Mouse (Mus musculus) hindbrain, embryonic 10.5 days (tissue): ENCODE measurements at regions not wholly inside any gene's neighbourhood (a gene's known extent, or its start where the extent isn't known, plus 50 kb on each side); places are given as distances from the start of the nearest gene placed in this dataset.

ENCODE experiments used
- DNase-seq: peaks from one replicate; pipeline ENCODE4 v3.0.0-alpha.2; 2017; ENCODE audit warnings: low spot score
- H3K27ac ChIP-seq: fragments of 300-500 bp; sonication (generic); 2 replicates; pipeline ENCODE4 v1.5.1; 2016; ENCODE audit warnings: mild to moderate bottlenecking, moderate library complexity
- H3K27me3 ChIP-seq: fragments of 300-500 bp; sonication (generic); 2 replicates; pipeline ENCODE4 v1.6.1; 2016; ENCODE audit warnings: mild to moderate bottlenecking; ENCODE audit not compliant: poor library complexity, insufficient read depth, severe bottlenecking
- H3K36me3 ChIP-seq: fragments of 300-500 bp; sonication (generic); 2 replicates; pipeline ENCODE4 v1.6.1; 2016; ENCODE audit warnings: mild to moderate bottlenecking, moderate library complexity
- H3K4me1 ChIP-seq: fragments of 300-500 bp; sonication (generic); replicated peaks from 2 replicates; pipeline ENCODE4 v1.6.1; 2016; ENCODE audit warnings: mild to moderate bottlenecking
- H3K4me3 ChIP-seq: fragments of 300-500 bp; sonication (generic); 2 replicates; pipeline ENCODE4 v1.5.1; 2016; ENCODE audit warnings: mild to moderate bottlenecking, moderate library complexity
- H3K9me3 ChIP-seq: fragments of 300-500 bp; sonication (generic); 2 replicates; pipeline ENCODE4 v1.6.1; 2016; ENCODE audit warnings: mild to moderate bottlenecking, moderate library complexity
- WGBS: fragments of 180-500 bp; shearing (Covaris S2); methylation state at CpG from one replicate; pipeline ENCODE4 v1.1.7; 2016; 5-methylcytosine and 5-hydroxymethylcytosine counted together

GRCm38 (mm10) chr14:89844888-89845287 lies 1373.7 kb upstream of the Pcdh20 start:
- no peaks in the 10 kb centered on the region for H3K27me3 ChIP-seq
- no peaks in the 10 kb centered on the region for H3K4me1 ChIP-seq
- DNase-seq: no peak
- H3K4me3 ChIP-seq: no peak overlapping the region
- H3K36me3 ChIP-seq: no peaks in the 10 kb centered on the region
- H3K9me3 ChIP-seq: no peaks in the 10 kb centered on the region
- WGBS: 86% methylated on average over 5 of the region's 5 CpGs
- H3K27ac ChIP-seq: no peak overlapping the region

DNA sequence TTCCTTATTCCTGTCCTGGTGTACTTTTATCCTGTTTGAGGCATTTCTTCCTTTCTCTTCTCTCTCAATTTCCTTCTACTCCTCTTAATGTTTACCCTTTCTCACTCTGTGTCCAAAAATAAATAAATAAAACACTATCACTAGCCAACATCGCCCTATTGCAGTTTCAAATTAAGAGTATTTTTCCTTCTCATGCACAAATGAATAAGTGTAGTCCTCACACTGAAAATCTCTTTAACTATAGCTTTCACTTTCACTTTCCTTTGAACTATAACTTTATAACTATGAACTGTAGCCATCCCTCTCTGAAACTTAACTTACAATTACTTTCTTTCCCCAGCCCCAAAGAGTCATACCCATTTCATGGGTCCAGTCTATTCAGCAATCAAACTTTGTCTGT lies 1355.5 kb upstream of the Pcdh20 start:
- 0 out of 2 replicates have a peak, but pooled peaks cover 7% of the 10 kb centered on the region for H3K4me1 ChIP-seq
- H3K9me3 ChIP-seq: no peaks in the 10 kb centered on the region
- 82% methylated on average over 1 of the region's 1 CpGs for WGBS
- H3K4me3 ChIP-seq: no peak overlapping the region
- no peaks in the 10 kb centered on the region for H3K36me3 ChIP-seq
- H3K27ac ChIP-seq: no peak overlapping the region
- DNase-seq: no peak
- H3K27me3 ChIP-seq: no peaks in the 10 kb centered on the region

GRCm38 (mm10) chr14:89826001-89826400 lies 1354.8 kb upstream of the Pcdh20 start:
- H3K4me1 ChIP-seq: 0 out of 2 replicates have a peak, but pooled peaks cover 7% of the 10 kb centered on the region
- 82% methylated on average over 7 of the region's 7 CpGs for WGBS
- DNase-seq: no peak
- H3K9me3 ChIP-seq: no peaks in the 10 kb centered on the region
- H3K27me3 ChIP-seq: no peaks in the 10 kb centered on the region
- H3K4me3 ChIP-seq: no peak overlapping the region
- H3K36me3 ChIP-seq: no peaks in the 10 kb centered on the region
- no peak overlapping the region for H3K27ac ChIP-seq

GRCm38 (mm10) chr14:89823436-89823835 lies 1352.2 kb upstream of the Pcdh20 start:
- no peaks in the 10 kb centered on the region for H3K27me3 ChIP-seq
- no peak overlapping the region for H3K4me3 ChIP-seq
- peak; percentile 15 for DNase-seq
- no peak overlapping the region for H3K27ac ChIP-seq
- no peaks in the 10 kb centered on the region for H3K9me3 ChIP-seq
- H3K4me1 ChIP-seq: 0 out of 2 replicates have a peak, but pooled peaks cover 7% of the 10 kb centered on the region
- 49% methylated on average over 4 of the region's 4 CpGs for WGBS
- no peaks in the 10 kb centered on the region for H3K36me3 ChIP-seq

- H3K9me3 ChIP-seq: no peaks in the 10 kb centered on the region
- no peaks in the 10 kb centered on the region for H3K36me3 ChIP-seq
- DNase-seq: no peak
- 0 out of 2 replicates have a peak, but pooled peaks cover 7% of the 10 kb centered on the region for H3K4me1 ChIP-seq
- H3K27ac ChIP-seq: no peak overlapping the region
- no peak overlapping the region for H3K4me3 ChIP-seq
- WGBS: 64% methylated on average over 5 of the region's 5 CpGs
- H3K27me3 ChIP-seq: no peaks in the 10 kb centered on the region
These were observed 1351.0 kb upstream of the Pcdh20 start for GRCm38 (mm10) chr14:89822207-89822606.

GRCm38 (mm10) chr14:89806825-89807224 lies 1335.6 kb upstream of the Pcdh20 start:
- Histone ChIP-seq H3K4me3 (no peak overlapping the region), H3K36me3 (no peaks in the 10 kb centered on the region), H3K9me3 (no peaks in the 10 kb centered on the region), H3K27me3 (no peaks in the 10 kb centered on the region), H3K27ac (no peak overlapping the region), H3K4me1 (no peaks in the 10 kb centered on the region)
- DNase-seq: no peak
- WGBS: 53% methylated on average over 1 of the region's 1 CpGs

DNA sequence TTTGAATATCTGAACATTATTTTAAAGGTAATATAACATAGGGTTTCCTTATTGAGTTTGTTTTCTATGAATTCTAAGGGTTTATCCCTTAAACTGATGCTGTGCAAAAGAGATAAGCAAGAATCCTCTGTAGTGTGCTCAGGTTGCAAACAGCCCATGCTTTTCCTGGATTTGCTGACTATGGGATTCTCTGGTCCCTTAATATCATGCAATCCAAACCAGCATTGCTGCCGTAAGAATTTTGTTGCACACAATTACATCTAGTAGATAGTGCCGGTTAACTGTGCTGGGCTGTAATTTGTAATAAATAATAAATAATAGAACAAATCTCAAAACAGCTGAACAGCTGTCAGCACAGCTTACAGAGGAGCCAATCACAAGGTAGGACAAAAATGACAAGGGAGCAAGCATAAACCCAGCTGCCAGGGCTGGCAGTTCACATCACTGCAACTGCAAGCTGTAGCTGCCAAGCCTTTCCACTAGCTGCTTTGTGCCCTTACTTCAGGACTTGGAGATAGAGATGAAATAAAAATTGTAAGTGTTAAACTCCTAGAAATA lies 1333.6 kb upstream of the Pcdh20 start:
- no peak overlapping the region for H3K4me3 ChIP-seq
- no peaks in the 10 kb centered on the region for H3K27me3 ChIP-seq
- H3K27ac ChIP-seq: no peak overlapping the region
- H3K4me1 ChIP-seq: no peaks in the 10 kb centered on the region
- DNase-seq: no peak
- WGBS: 90% methylated on average over 2 of the region's 2 CpGs
- no peaks in the 10 kb centered on the region for H3K9me3 ChIP-seq
- H3K36me3 ChIP-seq: no peaks in the 10 kb centered on the region

- H3K4me1 ChIP-seq: no peaks in the 10 kb centered on the region
- WGBS: 80% methylated on average over 2 of the region's 2 CpGs
- H3K27ac ChIP-seq: no peak overlapping the region
- no peak for DNase-seq
- no peaks in the 10 kb centered on the region for H3K9me3 ChIP-seq
- H3K4me3 ChIP-seq: no peak overlapping the region
- H3K27me3 ChIP-seq: no peaks in the 10 kb centered on the region
- no peaks in the 10 kb centered on the region for H3K36me3 ChIP-seq
These were observed 1284.6 kb upstream of the Pcdh20 start for GRCm38 (mm10) chr14:89755831-89756230.

DNA sequence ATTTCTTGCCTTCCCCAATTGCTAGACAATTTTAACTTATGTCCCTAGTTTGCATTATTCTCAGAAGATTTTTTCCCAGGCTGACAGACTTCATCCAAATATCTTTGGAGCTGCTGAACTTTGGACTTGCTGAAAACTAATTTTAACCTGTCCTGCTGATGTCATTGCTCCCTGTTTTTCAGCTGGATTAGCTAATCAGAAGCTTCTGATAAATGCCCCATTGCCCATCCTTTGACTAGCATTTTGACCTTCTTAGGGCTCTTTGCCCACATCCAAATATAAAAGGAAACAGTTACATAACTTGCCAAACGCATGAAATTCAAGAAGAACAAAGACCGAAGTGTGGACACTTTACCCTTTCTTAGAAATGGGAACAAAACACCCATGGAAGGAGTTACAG lies 1242.5 kb upstream of the Pcdh20 start:
- Histone ChIP-seq H3K4me3 (no peak overlapping the region), H3K9me3 (no peaks in the 10 kb centered on the region), H3K4me1 (no peaks in the 10 kb centered on the region), H3K27ac (no peak overlapping the region), H3K27me3 (no peaks in the 10 kb centered on the region), H3K36me3 (no peaks in the 10 kb centered on the region)
- whole genome bisulfite sequencing: 88% methylated on average over 2 of the region's 2 CpGs
- no peak for DNase-seq
